Mouse (Mus musculus) forebrain, embryonic 16.5 days (tissue): Measurements from ENCODE around the gene Sh3pxd2a. TPM values are rescaled to one million over a fixed set of nuclear protein-coding genes. Genes with fewer than 3 reads are reported as not detected.
A peak's percentile ranks its signal among the peaks of the same experiment; 100 is the strongest.

Source experiments
- ATAC-seq: fragments of 200-750 bp; cut with Nextera tagmentation; 2 replicates; pipeline ENCODE4 v1.8.0; 2017; ENCODE audit warnings: mild to moderate bottlenecking, moderate library complexity
- H3K27ac ChIP-seq: fragments of 300-500 bp; sonication (generic); 2 replicates; pipeline ENCODE4 v1.5.1; 2014; ENCODE audit warnings: low read length, control low read depth
- H3K27me3 ChIP-seq: fragments of 300-500 bp; sonication (generic); replicated peaks from 2 replicates; pipeline ENCODE4 v1.6.1; 2014; ENCODE audit warnings: low read length; ENCODE audit not compliant: control insufficient read depth, insufficient read depth
- H3K36me3 ChIP-seq: fragments of 300-500 bp; sonication (generic); 2 replicates; pipeline ENCODE4 v1.6.1; 2014; ENCODE audit not compliant: control insufficient read depth, insufficient read depth
- H3K4me1 ChIP-seq: fragments of 300-500 bp; sonication (generic); replicated peaks from 2 replicates; pipeline ENCODE4 v1.6.1; 2014; ENCODE audit warnings: low read length; ENCODE audit not compliant: control insufficient read depth, insufficient read depth
- H3K4me2 ChIP-seq: fragments of 300-500 bp; sonication (generic); 2 replicates; pipeline ENCODE4 v1.6.1; 2014; ENCODE audit warnings: mild to moderate bottlenecking, low read length, control low read depth
- H3K4me3 ChIP-seq: fragments of 300-500 bp; sonication (generic); replicated peaks from 2 replicates; pipeline ENCODE4 v1.5.1; 2014; ENCODE audit warnings: mild to moderate bottlenecking, low read length, control low read depth
- H3K9ac ChIP-seq: fragments of 300-500 bp; sonication (generic); replicated peaks from 2 replicates; pipeline ENCODE4 v1.6.1; 2014; ENCODE audit warnings: low read depth, low read length, control low read depth
- H3K9me3 ChIP-seq: fragments of 300-500 bp; sonication (generic); 2 replicates; pipeline ENCODE4 v1.6.1; 2016; ENCODE audit warnings: low read length; ENCODE audit not compliant: control insufficient read depth
- WGBS: fragments of 180-500 bp; shearing (Covaris S2); extraction: QIAGEN DNeasy Blood & Tissue Kit; methylation state at CpG from one replicate; pipeline ENCODE4 v1.1.7; 2014; 5-methylcytosine and 5-hydroxymethylcytosine counted together
- microRNA-seq: library from miRNA; unstranded; fragments of <30 nt; microRNA quantifications from one replicate; pipeline ENCODE4, GENCODE M21; 2017
- polyA plus RNA-seq: library from polyadenylated mRNA; unstranded; fragments of >200 nt; fragmentation: Nextera tagmentation; extraction: Ambion mirVana; gene quantifications from 2 replicates; pipeline ENCODE4 v1.2.1, GENCODE M21; 2015

Gene Sh3pxd2a
- polyA plus RNA-seq, 1 experiment from 2014 or later = 2.1 TPM

GRCm38 (mm10) chr19:47219622-47220021 is 244.6 kb downstream of the Sh3pxd2a start:
- Histone ChIP-seq H3K27me3 (no peaks in the 10 kb centered on the region), H3K9ac (no peak overlapping the region), H3K9me3 (no peaks in the 10 kb centered on the region), H3K4me2 (no peak overlapping the region), H3K4me1 (peaks cover 7% of the 10 kb centered on the region), H3K27ac (no peak overlapping the region), H3K36me3 (no peaks in the 10 kb centered on the region), H3K4me3 (no peak overlapping the region)
- no peak for ATAC-seq
- 84% methylated on average over 4 of the region's 4 CpGs for WGBS

- Histone ChIP-seq H3K4me2 (no peak overlapping the region), H3K4me1 (peaks cover 8% of the 10 kb centered on the region), H3K27me3 (no peaks in the 10 kb centered on the region), H3K27ac (no peak overlapping the region), H3K9me3 (no peaks in the 10 kb centered on the region), H3K36me3 (no peaks in the 10 kb centered on the region), H3K4me3 (no peak overlapping the region), H3K9ac (no peak overlapping the region)
- WGBS = 85% methylated on average over 5 of the region's 5 CpGs
- ATAC-seq = no peak
Observed at GRCm38 (mm10) chr19:47216766-47217165, 247.4 kb downstream of the Sh3pxd2a start.

GRCm38 (mm10) chr19:47213470-47213869 is 250.7 kb downstream of the Sh3pxd2a start:
- H3K27ac ChIP-seq = no peak overlapping the region
- H3K4me3 ChIP-seq = no peak overlapping the region
- ATAC-seq = no peak
- peaks cover 12% of the 10 kb centered on the region for H3K4me1 ChIP-seq
- H3K27me3 ChIP-seq = no peaks in the 10 kb centered on the region
- H3K9me3 ChIP-seq = no peaks in the 10 kb centered on the region
- H3K36me3 ChIP-seq = no peaks in the 10 kb centered on the region
- 75% methylated on average over 1 of the region's 1 CpGs for WGBS
- no peak overlapping the region for H3K4me2 ChIP-seq
- H3K9ac ChIP-seq = no peak overlapping the region

GRCm38 (mm10) chr19:47212401-47212800 is 251.8 kb downstream of the Sh3pxd2a start:
- Histone ChIP-seq H3K36me3 (no peaks in the 10 kb centered on the region), H3K27me3 (no peaks in the 10 kb centered on the region), H3K9ac (no peak overlapping the region), H3K27ac (peak overlapping the region; percentile 89), H3K9me3 (no peaks in the 10 kb centered on the region), H3K4me2 (no peak overlapping the region), H3K4me1 (peaks cover 12% of the 10 kb centered on the region), H3K4me3 (no peak overlapping the region)
- peak; percentile 5; the same call in 1 of the 2 replicates for ATAC-seq
- WGBS = 92% methylated on average over 7 of the region's 7 CpGs

GRCm38 (mm10) chr19:47211609-47212312 is 252.4 kb downstream of the Sh3pxd2a start:
- Histone ChIP-seq H3K4me1 (peaks cover 12% of the 10 kb centered on the region), H3K4me2 (peak overlapping the region; percentile 11; the same call in 1 of the 2 replicates), H3K4me3 (no peak overlapping the region), H3K9me3 (no peaks in the 10 kb centered on the region), H3K9ac (no peak overlapping the region), H3K27ac (peak overlapping the region; percentile 89), H3K27me3 (no peaks in the 10 kb centered on the region), H3K36me3 (no peaks in the 10 kb centered on the region)
- peak; percentile 89 for ATAC-seq
- 63% methylated on average over 10 of the region's 10 CpGs for WGBS

- H3K27me3 ChIP-seq = no peaks in the 10 kb centered on the region
- peaks cover 12% of the 10 kb centered on the region for H3K4me1 ChIP-seq
- H3K4me2 ChIP-seq = no peak overlapping the region
- H3K9me3 ChIP-seq = no peaks in the 10 kb centered on the region
- no peak overlapping the region for H3K27ac ChIP-seq
- WGBS = 96% methylated on average over 4 of the region's 4 CpGs
- ATAC-seq = no peak
- no peaks in the 10 kb centered on the region for H3K36me3 ChIP-seq
- no peak overlapping the region for H3K4me3 ChIP-seq
- no peak overlapping the region for H3K9ac ChIP-seq
Observed at GRCm38 (mm10) chr19:47210432-47210831, 253.8 kb downstream of the Sh3pxd2a start.

Small RNAs within 50 kb of the gene (microRNA-seq; reads per million reads assigned to microRNA genes)
- gene Mir6995 = not detected

Other genes starting within 250 kb of the Sh3pxd2a start
- gene Stn1, start 73.1 kb upstream of the Sh3pxd2a start, polyA plus RNA-seq = 30.0 and 34.0 TPM in 2 replicates
- gene Slk, start 115.3 kb upstream of the Sh3pxd2a start, polyA plus RNA-seq = 7.5 and 7.8 TPM in 2 replicates
- gene Col17a1, start 227.7 kb upstream of the Sh3pxd2a start, polyA plus RNA-seq = 0.04 and 0.11 TPM in 2 replicates